Mouse (Mus musculus): ENCODE data around the gene Strn. TPM values are rescaled to one million over a fixed set of nuclear protein-coding genes. Genes with fewer than 3 reads are reported as not detected.

Strn gene
- polyA plus RNA-seq, 1 experiment = 1.3 TPM

GRCm38 (mm10) chr17:78635616-78636015 lies 101.4 kb downstream of the Strn start:
- peaks cover 7% of the 10 kb centered on the region for H3K27me3 ChIP-seq (replicated peaks)
- no peaks in the 10 kb centered on the region for H3K9me3 ChIP-seq
- TF ChIP-seq FLI1 (IDR thresholded peaks at IDR 0.05; ENCODE audit: low read length) = no peak
- TF ChIP-seq GATA1 (IDR thresholded peaks at IDR 0.05; ENCODE audit: borderline replicate concordance, low read length) = no peak
- no peaks in the 10 kb centered on the region for H3K36me3 ChIP-seq (replicated peaks; ENCODE audit: low read length)
- H3K4me1 ChIP-seq = no peaks in the 10 kb centered on the region
- H3K4me3 ChIP-seq (replicated peaks) = no peak overlapping the region

GRCm38 (mm10) chr17:78624941-78625340 lies 112.1 kb downstream of the Strn start:
- H3K9me3 ChIP-seq = peaks cover 8% of the 10 kb centered on the region; the same call in 1 of the 2 replicates
- TF ChIP-seq FLI1 (IDR thresholded peaks at IDR 0.05; ENCODE audit: low read length) = no peak
- TF ChIP-seq GATA1 (IDR thresholded peaks at IDR 0.05; ENCODE audit: borderline replicate concordance, low read length) = no peak

GRCm38 (mm10) chr17:78621863-78622262 lies 115.1 kb downstream of the Strn start:
- Histone ChIP-seq H3K4me3 (replicated peaks) (no peak overlapping the region), H3K9me3 (peaks cover 8% of the 10 kb centered on the region; the same call in 1 of the 2 replicates), H3K4me1 (no peaks in the 10 kb centered on the region), H3K27me3 (replicated peaks) (peaks cover 5% of the 10 kb centered on the region), H3K36me3 (replicated peaks; ENCODE audit: low read length) (no peaks in the 10 kb centered on the region)
- TF ChIP-seq GATA1 (IDR thresholded peaks at IDR 0.05; ENCODE audit: borderline replicate concordance, low read length) (no peak), FLI1 (IDR thresholded peaks at IDR 0.05; ENCODE audit: low read length) (no peak)

More at GRCm38 (mm10) chr17:78624941-78625340, 112.1 kb downstream of the Strn start:
- no peaks in the 10 kb centered on the region for H3K4me1 ChIP-seq
- no peaks in the 10 kb centered on the region for H3K27me3 ChIP-seq (replicated peaks)
- no peak overlapping the region for H3K4me3 ChIP-seq (replicated peaks)
- no peaks in the 10 kb centered on the region for H3K36me3 ChIP-seq (replicated peaks; ENCODE audit: low read length)

GRCm38 (mm10) chr17:78620740-78621139 lies 116.3 kb downstream of the Strn start:
- Histone ChIP-seq H3K4me3 (replicated peaks) (no peak overlapping the region), H3K36me3 (replicated peaks; ENCODE audit: low read length) (no peaks in the 10 kb centered on the region), H3K9me3 (peaks cover 8% of the 10 kb centered on the region; the same call in 1 of the 2 replicates), H3K4me1 (no peaks in the 10 kb centered on the region), H3K27me3 (replicated peaks) (peaks cover 7% of the 10 kb centered on the region)
- TF ChIP-seq GATA1 (IDR thresholded peaks at IDR 0.05; ENCODE audit: borderline replicate concordance, low read length) (no peak), FLI1 (IDR thresholded peaks at IDR 0.05; ENCODE audit: low read length) (no peak)

GRCm38 (mm10) chr17:78619981-78620380 lies 117.0 kb downstream of the Strn start:
- H3K4me1 ChIP-seq = no peaks in the 10 kb centered on the region
- H3K36me3 ChIP-seq (replicated peaks; ENCODE audit: low read length) = no peaks in the 10 kb centered on the region
- no peak overlapping the region for H3K4me3 ChIP-seq (replicated peaks)
- TF ChIP-seq FLI1 (IDR thresholded peaks at IDR 0.05; ENCODE audit: low read length) (no peak), GATA1 (IDR thresholded peaks at IDR 0.05; ENCODE audit: borderline replicate concordance, low read length) (no peak)
- H3K27me3 ChIP-seq (replicated peaks) = peaks cover 7% of the 10 kb centered on the region
- peaks cover 5% of the 10 kb centered on the region; the same call in 1 of the 2 replicates for H3K9me3 ChIP-seq

GRCm38 (mm10) chr17:78618164-78618693 lies 118.8 kb downstream of the Strn start:
- peaks cover 7% of the 10 kb centered on the region for H3K27me3 ChIP-seq (replicated peaks)
- no peaks in the 10 kb centered on the region for H3K4me1 ChIP-seq
- no peaks in the 10 kb centered on the region for H3K9me3 ChIP-seq
- no peaks in the 10 kb centered on the region for H3K36me3 ChIP-seq (replicated peaks; ENCODE audit: low read length)
- TF ChIP-seq GATA1 (IDR thresholded peaks at IDR 0.05; ENCODE audit: borderline replicate concordance, low read length) (no peak), FLI1 (IDR thresholded peaks at IDR 0.05; ENCODE audit: low read length) (no peak)
- H3K4me3 ChIP-seq (replicated peaks) = no peak overlapping the region

- Histone ChIP-seq H3K27me3 (replicated peaks) (peaks cover 7% of the 10 kb centered on the region), H3K4me1 (no peaks in the 10 kb centered on the region), H3K36me3 (replicated peaks; ENCODE audit: low read length) (no peaks in the 10 kb centered on the region), H3K4me3 (replicated peaks) (no peak overlapping the region), H3K9me3 (no peaks in the 10 kb centered on the region)
- no peak for TF ChIP-seq FLI1 (IDR thresholded peaks at IDR 0.05; ENCODE audit: low read length)
These were observed 121.9 kb downstream of the Strn start for GRCm38 (mm10) chr17:78615096-78615495.

GRCm38 (mm10) chr17:78614481-78614880 lies 122.5 kb downstream of the Strn start:
- TF ChIP-seq FLI1 (IDR thresholded peaks at IDR 0.05; ENCODE audit: low read length) (no peak), GATA1 (IDR thresholded peaks at IDR 0.05; ENCODE audit: borderline replicate concordance, low read length) (no peak)
- Histone ChIP-seq H3K36me3 (replicated peaks; ENCODE audit: low read length) (no peaks in the 10 kb centered on the region), H3K9me3 (no peaks in the 10 kb centered on the region), H3K4me1 (no peaks in the 10 kb centered on the region), H3K27me3 (replicated peaks) (peaks cover 7% of the 10 kb centered on the region), H3K4me3 (replicated peaks) (no peak overlapping the region)

- H3K4me1 ChIP-seq = no peaks in the 10 kb centered on the region
- TF ChIP-seq FLI1 (IDR thresholded peaks at IDR 0.05; ENCODE audit: low read length) (no peak), GATA1 (IDR thresholded peaks at IDR 0.05; ENCODE audit: borderline replicate concordance, low read length) (no peak)
- H3K27me3 ChIP-seq (replicated peaks) = peaks cover 4% of the 10 kb centered on the region
- H3K4me3 ChIP-seq (replicated peaks) = no peak overlapping the region
- no peaks in the 10 kb centered on the region for H3K36me3 ChIP-seq (replicated peaks; ENCODE audit: low read length)
- H3K9me3 ChIP-seq = no peaks in the 10 kb centered on the region
These were observed 125.9 kb downstream of the Strn start for GRCm38 (mm10) chr17:78611117-78611516.

GRCm38 (mm10) chr17:78609191-78609855 lies 127.7 kb downstream of the Strn start:
- Histone ChIP-seq H3K4me3 (replicated peaks) (no peak overlapping the region), H3K27me3 (replicated peaks) (peaks cover 4% of the 10 kb centered on the region), H3K4me1 (no peaks in the 10 kb centered on the region), H3K36me3 (replicated peaks; ENCODE audit: low read length) (no peaks in the 10 kb centered on the region), H3K9me3 (no peaks in the 10 kb centered on the region)
- TF ChIP-seq FLI1 (IDR thresholded peaks at IDR 0.05; ENCODE audit: low read length) (no peak), GATA1 (IDR thresholded peaks at IDR 0.05; ENCODE audit: borderline replicate concordance, low read length) (no peak)
